Mouse (Mus musculus) spleen, adult 2 months (tissue): Measurements from ENCODE around the gene Tbc1d10b.

Source experiments
- CTCF ChIP-seq: fragments of 200-500 bp; IDR thresholded peaks from 2 replicates; pipeline ENCODE4 v1.5.1; 2011; ENCODE audit warnings: mild to moderate bottlenecking, inconsistent platforms; ENCODE audit not compliant: insufficient read depth, insufficient read length, insufficient replicate concordance; ENCODE audit errors: extremely low read depth
- POLR2A ChIP-seq: fragments of 200-500 bp; IDR thresholded peaks from 2 replicates; pipeline ENCODE4 v1.6.1; 2011; ENCODE audit warnings: low read depth, low read length, inconsistent platforms

- TF ChIP-seq POLR2A (no peak), CTCF (no peak)
Observed at GRCm38 (mm10) chr7:127225147-127225995, 17.1 kb upstream of the Tbc1d10b start.
